Mouse (Mus musculus): ENCODE results near the gene Ovol2.

Gene Ovol2

DNA sequence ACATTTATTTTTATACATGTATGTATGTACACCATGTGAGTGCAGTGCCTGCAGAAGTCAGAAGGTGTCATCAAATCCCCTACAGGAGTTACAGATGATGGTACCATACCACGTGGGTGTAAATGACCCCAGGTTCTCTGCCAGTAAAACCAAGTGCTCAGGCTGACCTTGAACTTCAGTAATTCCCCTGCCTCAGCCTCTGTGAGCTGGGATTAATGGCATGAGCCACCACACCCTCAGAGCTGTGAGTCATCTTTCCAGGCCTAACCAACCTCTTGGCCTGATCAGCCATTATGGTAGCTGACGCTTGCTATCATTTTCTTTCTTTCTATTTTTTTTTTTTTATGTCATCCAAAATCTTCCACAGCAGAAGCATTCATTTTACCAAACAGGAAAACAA lies 20.6 kb downstream of the Ovol2 start:
- DNase-seq (ENCODE audit: low read depth, low spot score) = peak; percentile 72

- no peak for DNase-seq (ENCODE audit: low read depth, low spot score)
Observed at GRCm38 (mm10) chr2:144310273-144310672, 21.7 kb downstream of the Ovol2 start.

GRCm38 (mm10) chr2:144308561-144308960 lies 23.4 kb downstream of the Ovol2 start:
- DNase-seq (ENCODE audit: low read depth, low spot score) = peak; percentile 45

- peak; percentile 55 for DNase-seq (ENCODE audit: low read depth, low spot score)
Observed at GRCm38 (mm10) chr2:144305721-144306294, 26.1 kb downstream of the Ovol2 start.

DNA sequence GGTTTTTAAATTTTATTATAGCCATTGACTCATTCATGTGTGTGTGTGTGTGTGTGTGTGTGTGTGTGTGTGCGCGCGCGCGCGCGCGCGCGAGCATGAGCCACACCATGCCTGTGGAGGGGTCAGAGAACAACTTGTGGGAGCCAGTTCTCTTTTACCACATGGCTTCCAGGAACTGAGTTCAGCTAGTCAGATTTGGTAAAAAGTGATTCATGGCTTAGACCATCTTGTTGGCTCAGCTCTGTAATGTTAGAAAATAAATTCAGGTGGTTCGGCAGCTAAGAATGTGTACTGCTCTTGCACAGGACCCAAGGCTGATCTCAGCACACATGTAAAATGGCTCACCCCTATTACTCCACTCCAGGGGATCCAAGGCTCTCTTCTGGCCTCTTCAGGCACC lies 30.8 kb downstream of the Ovol2 start:
- no peak for DNase-seq (ENCODE audit: low read depth, low spot score)

DNA sequence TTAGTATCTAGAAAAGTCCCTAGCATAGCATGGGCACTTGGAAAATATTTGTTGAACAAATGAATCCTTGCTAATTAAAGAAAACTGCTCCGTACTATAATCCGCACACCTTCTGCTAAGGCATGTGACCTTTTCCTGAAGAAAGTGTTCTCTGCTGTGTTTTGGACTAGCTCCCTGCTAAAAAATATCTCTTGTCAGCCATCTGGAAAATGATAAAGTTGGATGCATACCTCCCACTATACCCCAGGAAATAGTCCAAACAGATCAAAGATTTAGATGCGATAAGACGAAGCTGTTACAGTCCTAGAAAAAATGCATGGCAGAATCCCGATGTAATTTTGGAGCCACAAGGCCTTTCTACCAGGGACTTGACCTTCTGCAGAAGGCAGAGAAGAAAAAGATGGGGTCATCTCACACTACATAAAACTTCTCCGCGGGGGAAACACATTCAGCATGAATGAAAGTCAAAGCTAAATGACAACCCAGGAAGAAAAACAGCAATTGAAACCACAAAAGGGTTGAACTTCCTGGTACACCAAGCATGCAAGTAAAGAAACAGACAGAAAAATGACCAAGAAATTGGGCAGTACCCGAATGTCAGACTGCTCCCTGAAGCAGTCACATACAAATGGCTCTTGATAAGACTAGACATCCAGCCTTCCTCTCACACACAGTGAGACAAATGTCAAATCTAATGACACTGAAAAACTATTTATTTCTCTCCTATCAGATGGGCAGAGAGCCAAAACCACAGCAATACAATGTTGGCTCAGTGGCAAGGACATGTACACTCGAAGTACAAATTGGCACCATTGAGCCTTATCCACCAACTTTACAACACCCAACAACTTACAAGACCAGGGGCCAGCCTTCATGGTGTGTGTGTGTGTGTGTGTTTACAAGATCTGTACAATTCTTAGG lies 31.9 kb downstream of the Ovol2 start:
- no peak for DNase-seq (ENCODE audit: low read depth, low spot score)

- DNase-seq (ENCODE audit: low read depth, low spot score) = peak; percentile 40
Observed at GRCm38 (mm10) chr2:144295145-144295735, 36.7 kb downstream of the Ovol2 start.

GRCm38 (mm10) chr2:144291600-144292305 lies 40.2 kb downstream of the Ovol2 start:
- no peak for DNase-seq (ENCODE audit: low read depth, low spot score)

DNA sequence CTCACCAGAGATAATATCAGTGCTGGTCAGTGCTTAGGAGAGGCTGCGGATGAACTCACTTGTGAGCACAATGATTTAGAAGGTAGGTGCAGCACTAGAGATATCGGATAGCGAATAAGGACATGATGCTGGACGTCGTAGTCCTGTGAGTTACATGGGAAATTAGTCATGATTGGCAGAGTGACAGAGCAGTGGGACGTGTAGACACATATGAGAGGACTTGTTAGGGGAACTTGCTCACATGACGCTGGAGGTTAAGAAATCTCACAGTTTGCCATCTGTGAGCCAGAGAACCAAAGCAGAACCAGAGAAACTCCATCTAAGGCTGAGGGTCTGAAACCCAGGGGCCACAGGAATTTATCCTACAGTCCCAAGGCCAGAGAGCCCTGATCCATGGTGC lies 41.6 kb downstream of the Ovol2 start:
- DNase-seq (ENCODE audit: low read depth, low spot score) = no peak

GRCm38 (mm10) chr2:144281417-144281816 lies 50.5 kb downstream of the Ovol2 start:
- no peak for DNase-seq (ENCODE audit: low read depth, low spot score)

GRCm38 (mm10) chr2:144280568-144280967 lies 51.4 kb downstream of the Ovol2 start:
- no peak for DNase-seq (ENCODE audit: low read depth, low spot score)

- no peak for DNase-seq (ENCODE audit: low read depth, low spot score)
Observed at GRCm38 (mm10) chr2:144279742-144280141, 52.2 kb downstream of the Ovol2 start.

- no peak for DNase-seq (ENCODE audit: low read depth, low spot score)
Observed at GRCm38 (mm10) chr2:144276885-144277284, 55.1 kb downstream of the Ovol2 start.

DNA sequence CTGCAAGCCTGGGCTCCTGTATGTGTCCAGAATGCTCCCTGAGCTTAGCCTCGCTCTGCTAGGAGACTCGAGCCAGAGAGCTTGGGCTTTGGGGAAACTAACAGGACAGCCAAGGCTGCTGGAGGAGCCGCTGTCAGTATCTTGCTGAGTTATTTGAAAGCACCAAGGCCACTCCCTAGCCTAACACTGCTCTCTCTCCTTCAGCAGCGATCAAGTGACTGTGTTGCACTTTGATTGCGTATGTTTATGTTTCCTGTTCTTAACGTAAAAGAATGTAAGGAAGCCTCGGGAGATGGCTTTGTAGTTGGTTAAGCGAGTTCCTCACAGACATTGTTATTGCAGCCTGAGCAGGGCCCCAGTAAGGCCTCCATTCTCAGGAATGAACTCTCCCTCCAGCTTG lies 57.2 kb downstream of the Ovol2 start:
- no peak for DNase-seq (ENCODE audit: low read depth, low spot score)

DNA sequence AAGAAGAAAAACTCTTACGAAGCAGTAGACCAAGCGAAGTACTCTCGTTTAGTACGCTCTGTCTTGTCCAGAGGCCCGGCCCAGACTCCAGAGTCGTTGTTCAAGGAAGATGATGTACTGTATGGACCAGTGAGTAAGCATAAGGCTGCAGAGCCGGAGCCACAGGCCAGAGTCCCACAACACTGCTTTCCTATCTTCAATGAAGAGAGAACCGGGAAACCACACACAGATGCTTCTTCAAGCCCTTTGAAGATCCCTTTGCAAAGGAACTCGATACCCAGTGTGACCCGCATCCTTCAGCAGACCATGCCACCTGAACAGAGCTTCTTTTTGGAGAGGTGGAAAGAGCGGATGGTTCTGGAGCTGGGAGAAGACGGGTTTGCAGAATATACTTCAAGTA lies 59.9 kb downstream of the Ovol2 start:
- no peak for DNase-seq (ENCODE audit: low read depth, low spot score)

DNA sequence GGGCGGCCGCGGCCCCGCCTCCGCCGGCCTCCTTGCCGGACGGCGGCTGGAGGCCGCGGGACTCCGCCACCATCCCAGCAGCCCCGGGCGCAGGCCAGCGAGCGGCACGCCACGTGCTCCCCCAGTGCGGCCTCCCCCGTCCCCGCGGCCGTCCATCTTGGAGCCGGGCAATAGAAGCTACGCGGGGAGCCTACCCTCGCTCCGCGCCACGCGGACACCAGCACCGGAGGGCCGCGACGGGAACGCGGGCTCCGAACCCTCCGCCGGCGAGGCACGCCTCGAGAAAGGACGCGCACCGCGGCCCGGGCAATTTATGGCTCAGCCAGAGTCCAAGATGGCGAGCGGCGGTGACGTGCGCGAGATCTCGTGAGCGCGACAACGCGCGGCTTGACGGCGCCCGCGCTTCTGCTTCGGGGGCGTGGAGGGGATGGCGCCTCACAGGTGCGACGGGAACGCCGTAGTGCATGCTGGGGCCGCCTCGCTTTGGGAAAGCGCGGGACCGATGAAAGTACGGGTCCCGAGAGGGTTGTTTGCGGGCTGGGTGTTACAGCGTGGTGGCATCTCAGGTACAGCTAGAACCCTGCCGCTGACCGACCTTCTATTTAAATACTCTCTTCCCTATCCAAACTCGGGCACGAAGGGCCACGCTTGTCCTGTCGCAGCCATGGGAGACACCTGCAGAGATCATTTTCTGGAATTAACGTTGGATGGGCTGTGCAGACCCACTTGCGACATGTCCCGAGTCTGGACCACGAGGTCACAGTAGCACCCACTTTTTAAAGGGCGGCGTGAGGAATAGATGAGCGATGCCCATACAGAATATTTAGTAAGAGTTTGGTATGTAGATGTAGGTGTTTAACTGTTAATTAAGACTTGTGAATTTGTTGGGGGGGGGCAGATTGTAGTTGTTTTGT lies 61.2 kb downstream of the Ovol2 start, which contains the start of the genes Mgme1 and Snx5:
Gene Mgme1, plus strand, starts transcription at position 157 of the 914 bp plus-strand sequence.
Gene Snx5, minus strand, starts transcription at position 400 of the 914 bp plus-strand sequence.
- peak; percentile 96 for DNase-seq (ENCODE audit: low read depth, low spot score)

DNA sequence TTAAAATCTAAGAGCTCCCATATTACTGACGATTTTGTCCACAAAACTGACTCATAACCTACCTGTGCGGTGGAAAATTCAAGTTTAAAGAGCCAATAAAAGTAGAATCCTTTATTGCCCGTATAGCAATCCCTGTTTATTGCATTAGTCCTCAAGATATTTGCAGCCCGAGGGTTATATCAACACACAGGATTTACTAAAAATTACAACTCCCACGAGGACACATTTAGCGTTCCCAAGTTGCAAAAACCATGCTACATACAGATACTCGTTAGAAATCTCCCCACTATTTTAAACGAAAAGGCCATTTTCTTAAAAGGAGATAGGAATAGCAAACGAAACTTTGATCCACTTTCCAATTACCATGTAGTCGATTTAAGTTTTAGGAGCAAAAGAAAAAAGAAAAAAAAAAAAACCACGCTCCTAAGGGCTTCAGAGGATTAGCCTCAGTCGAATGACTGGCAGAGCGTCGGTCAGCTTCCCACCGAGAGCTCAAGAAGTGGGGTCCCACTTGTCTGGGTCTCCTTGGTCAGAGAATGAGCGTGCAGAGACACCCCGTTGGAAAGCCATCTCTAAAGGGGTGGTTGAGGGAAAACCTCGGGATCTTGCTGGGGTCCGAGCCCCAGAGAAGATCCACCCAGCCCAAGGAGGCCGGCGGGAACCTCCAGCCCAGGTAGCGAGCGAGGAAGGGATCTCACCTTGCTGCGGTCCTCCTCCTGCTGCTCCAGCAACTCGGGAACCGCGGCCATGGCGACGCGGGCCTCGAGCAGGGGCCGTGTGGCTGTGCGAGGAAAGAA lies 62.1 kb downstream of the Ovol2 start:
- no peak for DNase-seq (ENCODE audit: low read depth, low spot score)

DNA sequence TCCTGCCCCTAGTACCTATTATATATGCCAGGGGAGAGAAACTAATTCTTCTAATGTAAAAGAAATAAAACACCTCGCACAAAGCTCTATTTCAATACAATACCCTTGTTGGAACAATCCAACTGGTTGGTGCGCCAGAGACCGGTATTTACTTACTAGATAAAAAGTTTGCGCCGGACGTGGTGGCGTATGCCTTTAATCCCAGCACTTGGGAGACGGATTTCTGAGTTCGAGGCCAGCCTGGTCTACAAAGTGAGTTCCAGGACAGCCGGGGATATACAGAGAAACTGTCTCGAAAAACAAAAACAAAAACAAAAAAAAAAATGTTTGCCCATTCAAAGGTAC lies 62.7 kb downstream of the Ovol2 start:
- no peak for DNase-seq (ENCODE audit: low read depth, low spot score)

GRCm38 (mm10) chr2:144268446-144269305 lies 63.3 kb downstream of the Ovol2 start:
- DNase-seq (ENCODE audit: low read depth, low spot score) = no peak

Measured in ES-CJ7 (cell line).